Mouse (Mus musculus): Measurements from ENCODE around the gene Aco2. TPM values are rescaled to one million over a fixed set of nuclear protein-coding genes. Genes with fewer than 3 reads are reported as not detected.

Aco2 gene
- polyA plus RNA-seq, 1 experiment from 2014 or later, result 165 TPM

DNA sequence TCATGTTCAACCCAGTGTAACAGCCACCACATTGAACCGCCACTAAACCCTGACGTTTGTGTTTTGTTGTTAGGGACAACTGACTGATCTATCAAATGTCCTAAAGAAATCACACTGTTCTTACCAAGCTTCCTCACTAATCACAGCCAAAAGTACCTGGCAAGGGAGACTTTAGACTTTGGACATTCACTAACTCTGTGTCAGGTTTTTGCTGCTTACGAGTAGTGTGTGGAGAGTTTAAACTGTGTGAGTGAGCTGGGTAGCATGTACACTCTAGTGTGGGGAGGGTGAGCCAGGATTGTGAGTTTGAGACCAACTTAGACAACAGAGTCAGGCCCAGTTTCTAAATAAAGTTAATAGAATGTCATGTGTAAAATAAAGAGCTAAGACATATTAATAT is 10.2 kb downstream of the Aco2 start:
- Histone ChIP-seq H3K4me2 (ENCODE audit: low read depth, low read length) (no peak overlapping the region), H3K27me3 (replicated peaks; ENCODE audit: control insufficient read depth, insufficient read depth, low read length) (no peaks in the 10 kb centered on the region), H3K9me3 (ENCODE audit: control insufficient read depth, low read length) (no peaks in the 10 kb centered on the region), H3K9ac (ENCODE audit: low read depth, low read length) (no peak overlapping the region), H3K4me3 (ENCODE audit: low read depth, low read length) (no peak overlapping the region), H3K27ac (replicated peaks; ENCODE audit: low read depth, low read length) (no peak overlapping the region), H3K4me1 (ENCODE audit: control insufficient read depth, insufficient read depth, low read length) (no peaks in the 10 kb centered on the region), H3K36me3 (ENCODE audit: control insufficient read depth, insufficient read depth, low read length) (peaks cover 5% of the 10 kb centered on the region; the same call in 1 of the 2 replicates)
- WGBS, result 91% methylated on average over 3 of the region's 3 CpGs
- ATAC-seq (ENCODE audit: low read depth) (no peak), DNase-seq (ENCODE audit: low spot score) (no peak)

DNA sequence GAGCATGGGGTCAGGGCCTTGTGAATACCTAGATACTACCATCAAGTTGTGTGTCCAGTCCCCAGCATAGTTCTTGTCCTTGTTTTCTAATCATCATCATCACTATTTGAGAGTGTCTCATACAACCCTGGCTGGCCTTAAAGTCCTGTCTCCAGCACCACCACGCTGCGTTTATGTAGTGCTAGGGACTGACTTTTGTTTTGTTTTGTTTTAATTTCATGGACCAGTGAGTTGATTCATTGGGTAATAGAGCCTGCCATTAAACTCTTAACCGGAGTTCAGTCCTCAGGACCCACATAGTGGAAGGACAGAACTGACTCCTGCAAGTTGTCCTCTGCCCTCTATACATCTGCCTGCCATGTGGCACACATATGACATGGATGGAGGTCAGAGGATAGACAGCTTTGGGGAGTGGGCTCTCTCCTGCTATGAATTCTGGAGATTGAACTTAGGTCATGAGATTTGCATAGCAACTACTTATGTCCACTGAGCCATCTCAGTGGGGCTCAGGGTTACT is 13.4 kb downstream of the Aco2 start:
- H3K4me2 ChIP-seq (ENCODE audit: low read depth, low read length), result no peak overlapping the region
- ATAC-seq (ENCODE audit: low read depth) (no peak), DNase-seq (ENCODE audit: low spot score) (no peak)
- H3K27ac ChIP-seq (replicated peaks; ENCODE audit: low read depth, low read length), result no peak overlapping the region
- H3K27me3 ChIP-seq (replicated peaks; ENCODE audit: control insufficient read depth, insufficient read depth, low read length), result no peaks in the 10 kb centered on the region
- H3K9ac ChIP-seq (ENCODE audit: low read depth, low read length), result no peak overlapping the region
- H3K36me3 ChIP-seq (ENCODE audit: control insufficient read depth, insufficient read depth, low read length), result peaks cover 24% of the 10 kb centered on the region
- H3K9me3 ChIP-seq (ENCODE audit: control insufficient read depth, low read length), result no peaks in the 10 kb centered on the region
- WGBS, result 87% methylated on average over 3 of the region's 3 CpGs
- H3K4me1 ChIP-seq (ENCODE audit: control insufficient read depth, insufficient read depth, low read length), result no peaks in the 10 kb centered on the region
- H3K4me3 ChIP-seq (ENCODE audit: low read depth, low read length), result no peak overlapping the region

DNA sequence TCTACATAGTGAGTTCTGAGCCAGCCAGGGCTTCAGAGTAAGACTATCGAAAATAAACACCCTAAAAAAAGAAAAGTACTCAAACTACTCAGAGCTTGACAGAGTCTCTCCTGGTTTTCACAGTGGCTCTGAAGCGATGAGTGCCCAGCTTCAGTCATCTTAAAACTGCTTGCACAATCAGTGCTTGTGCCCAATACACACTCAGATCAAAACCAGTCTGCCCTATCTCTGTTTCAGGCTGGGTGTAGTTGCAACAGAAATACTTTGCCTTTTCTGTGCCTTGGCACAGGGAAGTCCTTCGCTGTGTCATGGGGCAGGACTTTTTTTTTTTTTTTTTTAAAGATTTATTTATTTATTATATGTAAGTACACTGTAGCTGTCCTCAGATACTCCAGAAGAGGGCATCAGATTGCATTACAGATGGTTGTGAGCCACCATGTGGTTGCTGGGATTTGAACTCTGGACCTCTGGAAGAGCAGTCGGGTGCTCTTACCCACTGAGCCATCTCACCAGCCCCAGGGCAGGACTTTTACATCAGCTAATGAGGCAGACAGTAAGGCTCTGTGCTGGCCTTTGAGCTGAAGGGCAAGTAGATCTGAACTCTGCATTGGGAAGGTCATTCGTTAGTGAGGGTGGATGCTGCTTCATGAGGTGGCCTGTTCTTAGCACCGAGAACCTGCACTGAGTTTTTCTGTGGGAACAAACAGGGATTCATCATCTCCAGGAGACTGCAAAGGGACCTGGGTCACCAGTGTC is 14.9 kb downstream of the Aco2 start:
- H3K27ac ChIP-seq (replicated peaks; ENCODE audit: low read depth, low read length), result no peak overlapping the region
- no peaks in the 10 kb centered on the region for H3K27me3 ChIP-seq (replicated peaks; ENCODE audit: control insufficient read depth, insufficient read depth, low read length)
- H3K4me1 ChIP-seq (ENCODE audit: control insufficient read depth, insufficient read depth, low read length), result no peaks in the 10 kb centered on the region
- H3K9ac ChIP-seq (ENCODE audit: low read depth, low read length), result no peak overlapping the region
- no peak overlapping the region for H3K4me2 ChIP-seq (ENCODE audit: low read depth, low read length)
- DNase-seq (ENCODE audit: low spot score) (no peak), ATAC-seq (ENCODE audit: low read depth) (no peak)
- no peaks in the 10 kb centered on the region for H3K9me3 ChIP-seq (ENCODE audit: control insufficient read depth, low read length)
- 89% methylated on average over 6 of the region's 6 CpGs for WGBS
- peaks cover 36% of the 10 kb centered on the region for H3K36me3 ChIP-seq (ENCODE audit: control insufficient read depth, insufficient read depth, low read length)
- no peak overlapping the region for H3K4me3 ChIP-seq (ENCODE audit: low read depth, low read length)

DNA sequence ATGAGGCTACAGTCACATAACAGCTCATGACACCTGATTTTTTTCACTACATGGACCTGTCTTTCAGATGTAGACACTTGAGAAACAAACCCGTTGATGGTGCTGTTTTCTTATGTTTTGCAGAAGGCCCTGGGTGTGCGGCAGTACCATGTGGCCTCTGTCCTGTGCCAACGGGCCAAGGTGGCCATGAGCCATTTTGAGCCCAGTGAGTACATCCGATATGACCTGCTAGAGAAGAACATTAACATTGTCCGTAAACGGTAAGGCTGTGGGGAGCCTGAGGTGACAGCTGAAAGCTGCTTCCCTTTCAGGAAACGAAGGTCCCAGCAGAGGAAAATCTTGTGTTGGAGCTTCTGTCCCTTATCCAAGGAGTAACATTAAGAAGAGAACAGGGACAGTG is 17.1 kb downstream of the Aco2 start:
- DNase-seq (ENCODE audit: low spot score) (no peak), ATAC-seq (ENCODE audit: low read depth) (no peak)
- H3K36me3 ChIP-seq (ENCODE audit: control insufficient read depth, insufficient read depth, low read length), result peaks cover 54% of the 10 kb centered on the region
- WGBS, result 95% methylated on average over 7 of the region's 7 CpGs
- no peaks in the 10 kb centered on the region for H3K9me3 ChIP-seq (ENCODE audit: control insufficient read depth, low read length)
- no peak overlapping the region for H3K4me3 ChIP-seq (ENCODE audit: low read depth, low read length)
- no peaks in the 10 kb centered on the region for H3K27me3 ChIP-seq (replicated peaks; ENCODE audit: control insufficient read depth, insufficient read depth, low read length)
- H3K27ac ChIP-seq (replicated peaks; ENCODE audit: low read depth, low read length), result no peak overlapping the region
- H3K9ac ChIP-seq (ENCODE audit: low read depth, low read length), result no peak overlapping the region
- no peaks in the 10 kb centered on the region for H3K4me1 ChIP-seq (ENCODE audit: control insufficient read depth, insufficient read depth, low read length)
- no peak overlapping the region for H3K4me2 ChIP-seq (ENCODE audit: low read depth, low read length)

DNA sequence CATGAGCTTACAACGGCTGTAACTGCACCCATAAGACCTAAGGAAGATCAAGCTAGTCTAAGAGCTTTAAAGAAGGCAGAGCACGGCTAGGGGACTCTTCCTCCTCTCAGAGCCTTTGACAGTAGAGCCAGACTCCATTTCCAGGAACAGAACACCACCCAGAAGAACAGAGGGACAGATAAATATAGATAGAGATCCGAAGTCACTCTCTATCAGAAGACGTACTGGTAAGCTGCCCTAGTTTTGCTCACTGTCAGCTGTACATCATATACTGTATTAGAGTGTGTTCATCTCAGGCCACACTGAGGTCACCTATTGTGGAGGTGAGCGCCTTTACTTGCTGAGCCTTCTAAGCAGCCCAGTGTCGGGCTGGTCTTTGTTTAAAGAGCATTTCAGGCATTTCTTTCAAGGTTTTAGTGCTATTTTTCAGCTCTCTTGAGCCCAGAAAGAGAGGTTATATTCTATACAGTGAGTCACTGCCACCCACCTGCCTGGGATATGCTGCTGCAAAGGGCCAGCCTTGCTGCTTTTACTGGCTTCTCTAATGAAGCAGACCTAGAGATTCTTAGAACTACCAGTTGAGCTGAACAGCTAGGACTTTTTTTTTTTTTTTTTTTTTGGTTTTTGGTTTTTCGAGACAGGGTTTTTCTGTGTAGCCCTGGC is 19.2 kb downstream of the Aco2 start:
- H3K4me2 ChIP-seq (ENCODE audit: low read depth, low read length), result no peak overlapping the region
- peaks cover 69% of the 10 kb centered on the region for H3K36me3 ChIP-seq (ENCODE audit: control insufficient read depth, insufficient read depth, low read length)
- no peaks in the 10 kb centered on the region for H3K9me3 ChIP-seq (ENCODE audit: control insufficient read depth, low read length)
- DNase-seq (ENCODE audit: low spot score), result no peak
- no peak overlapping the region for H3K9ac ChIP-seq (ENCODE audit: low read depth, low read length)
- H3K4me1 ChIP-seq (ENCODE audit: control insufficient read depth, insufficient read depth, low read length), result no peaks in the 10 kb centered on the region
- no peak for ATAC-seq (ENCODE audit: low read depth)
- no peak overlapping the region for H3K4me3 ChIP-seq (ENCODE audit: low read depth, low read length)
- 87% methylated on average over 7 of the region's 7 CpGs for WGBS
- H3K27me3 ChIP-seq (replicated peaks; ENCODE audit: control insufficient read depth, insufficient read depth, low read length), result no peaks in the 10 kb centered on the region
- no peak overlapping the region for H3K27ac ChIP-seq (replicated peaks; ENCODE audit: low read depth, low read length)

DNA sequence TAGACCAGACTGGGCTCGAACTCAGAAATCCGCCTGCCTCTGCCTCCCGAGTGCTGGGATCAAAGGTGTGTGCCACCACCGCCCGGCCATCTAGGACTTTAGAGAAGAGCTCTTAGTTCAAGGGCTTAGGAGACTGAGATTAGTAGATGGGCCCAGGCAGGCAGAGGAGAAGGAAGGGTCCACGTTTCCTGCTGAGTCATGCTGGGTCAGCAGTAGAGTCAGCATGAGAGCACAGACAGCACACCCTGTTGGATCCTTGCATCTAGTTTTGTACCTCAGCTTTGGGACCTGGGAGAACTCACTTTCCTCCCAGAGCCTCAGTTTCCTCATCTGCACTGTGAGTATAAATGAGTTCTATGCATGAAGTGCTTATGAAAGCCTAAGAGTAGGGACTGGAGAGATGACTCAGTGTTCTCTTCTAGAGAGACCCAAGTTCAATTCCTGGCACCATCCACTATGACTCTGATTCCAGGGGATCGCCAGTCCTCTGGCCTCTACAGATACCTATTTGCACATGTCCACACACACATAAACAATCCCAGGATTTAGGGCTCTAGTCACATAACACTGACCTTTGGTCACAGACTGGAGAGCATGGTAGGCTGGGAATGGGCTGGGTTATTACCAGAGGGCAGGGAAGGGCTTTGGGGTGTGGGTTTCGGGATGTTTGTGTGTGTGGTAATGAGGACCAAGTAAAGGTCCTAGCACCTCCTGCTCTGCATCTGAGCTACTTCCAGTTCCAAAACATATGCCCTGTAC is 19.9 kb downstream of the Aco2 start:
- H3K27ac ChIP-seq (replicated peaks; ENCODE audit: low read depth, low read length), result no peak overlapping the region
- no peak for DNase-seq (ENCODE audit: low spot score)
- no peak overlapping the region for H3K9ac ChIP-seq (ENCODE audit: low read depth, low read length)
- no peak for ATAC-seq (ENCODE audit: low read depth)
- H3K36me3 ChIP-seq (ENCODE audit: control insufficient read depth, insufficient read depth, low read length), result peaks cover 69% of the 10 kb centered on the region
- WGBS, result 92% methylated on average over 8 of the region's 8 CpGs
- no peaks in the 10 kb centered on the region for H3K4me1 ChIP-seq (ENCODE audit: control insufficient read depth, insufficient read depth, low read length)
- H3K9me3 ChIP-seq (ENCODE audit: control insufficient read depth, low read length), result no peaks in the 10 kb centered on the region
- no peak overlapping the region for H3K4me2 ChIP-seq (ENCODE audit: low read depth, low read length)
- no peaks in the 10 kb centered on the region for H3K27me3 ChIP-seq (replicated peaks; ENCODE audit: control insufficient read depth, insufficient read depth, low read length)
- H3K4me3 ChIP-seq (ENCODE audit: low read depth, low read length), result no peak overlapping the region

DNA sequence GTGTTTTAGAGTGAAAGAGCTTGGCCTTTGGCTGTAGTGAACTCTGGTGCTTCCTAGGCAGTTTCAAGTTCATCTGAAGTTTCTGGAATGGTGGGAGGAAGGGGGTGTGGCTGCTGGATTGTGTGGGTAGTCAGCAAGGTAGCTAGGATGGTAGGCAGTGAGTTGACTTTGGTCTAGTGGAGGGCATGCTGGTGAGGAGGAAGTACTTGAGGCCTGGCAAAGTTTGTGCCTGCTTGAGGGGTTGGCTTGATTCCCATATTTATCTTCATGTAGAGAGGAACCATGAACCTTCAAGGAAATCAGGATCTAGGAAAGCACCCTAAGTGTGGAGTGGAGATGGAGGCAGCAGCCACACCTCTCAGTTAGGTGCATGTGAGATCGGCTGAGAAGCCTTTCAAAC is 21.9 kb downstream of the Aco2 start:
- DNase-seq (ENCODE audit: low spot score), result no peak

DNA sequence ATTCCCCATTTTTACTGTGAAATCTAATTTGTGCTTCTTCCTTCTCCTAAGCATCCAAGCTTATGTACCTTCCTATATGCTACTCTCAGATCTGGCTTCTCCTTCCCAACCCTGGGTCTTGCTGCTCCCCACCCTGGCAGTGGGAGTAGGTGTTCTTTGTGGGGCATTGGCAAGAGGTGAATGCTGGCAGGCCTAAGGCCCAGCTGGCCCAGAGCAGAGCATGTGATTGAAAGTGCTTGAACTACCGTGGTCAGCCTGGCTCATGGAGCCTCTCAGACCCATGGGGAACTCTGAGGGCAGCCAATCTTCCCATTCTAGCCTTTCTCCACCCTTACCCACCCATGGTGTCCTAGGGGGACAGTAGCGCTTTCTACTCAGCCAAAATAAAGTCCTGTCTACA is 24.3 kb downstream of the Aco2 start:
- no peak overlapping the region for H3K4me2 ChIP-seq (ENCODE audit: low read depth, low read length)
- ATAC-seq (ENCODE audit: low read depth), result no peak
- WGBS, result 82% methylated on average over 2 of the region's 2 CpGs

More for the DNA sequence above, 21.9 kb downstream of the Aco2 start:
- Histone ChIP-seq H3K9ac (ENCODE audit: low read depth, low read length) (no peak overlapping the region), H3K4me2 (ENCODE audit: low read depth, low read length) (no peak overlapping the region), H3K9me3 (ENCODE audit: control insufficient read depth, low read length) (no peaks in the 10 kb centered on the region), H3K36me3 (ENCODE audit: control insufficient read depth, insufficient read depth, low read length) (peaks cover 74% of the 10 kb centered on the region), H3K27me3 (replicated peaks; ENCODE audit: control insufficient read depth, insufficient read depth, low read length) (no peaks in the 10 kb centered on the region), H3K4me3 (ENCODE audit: low read depth, low read length) (no peak overlapping the region), H3K4me1 (ENCODE audit: control insufficient read depth, insufficient read depth, low read length) (no peaks in the 10 kb centered on the region), H3K27ac (replicated peaks; ENCODE audit: low read depth, low read length) (no peak overlapping the region)
- no peak for ATAC-seq (ENCODE audit: low read depth)
- WGBS, result 71% methylated on average over 1 of the region's 1 CpGs

More for the DNA sequence above, 24.3 kb downstream of the Aco2 start:
- Histone ChIP-seq H3K27ac (replicated peaks; ENCODE audit: low read depth, low read length) (no peak overlapping the region), H3K36me3 (ENCODE audit: control insufficient read depth, insufficient read depth, low read length) (peaks cover 66% of the 10 kb centered on the region), H3K9ac (ENCODE audit: low read depth, low read length) (no peak overlapping the region), H3K4me3 (ENCODE audit: low read depth, low read length) (no peak overlapping the region), H3K9me3 (ENCODE audit: control insufficient read depth, low read length) (no peaks in the 10 kb centered on the region), H3K27me3 (replicated peaks; ENCODE audit: control insufficient read depth, insufficient read depth, low read length) (no peaks in the 10 kb centered on the region), H3K4me1 (ENCODE audit: control insufficient read depth, insufficient read depth, low read length) (no peaks in the 10 kb centered on the region)
- no peak for DNase-seq (ENCODE audit: low spot score)
